Mouse (Mus musculus): ENCODE measurements around the gene Naa38.

Gene Naa38

GRCm38 (mm10) chr11:69430631-69431030 is 35.3 kb downstream of the Naa38 start:
- no peak for DNase-seq (ENCODE audit: low spot score in 2 of 2)

- DNase-seq (ENCODE audit: low spot score in 2 of 2), result peak in 1 of 2 experiments; percentile 80
These were observed 36.7 kb downstream of the Naa38 start for GRCm38 (mm10) chr11:69431829-69432639.

GRCm38 (mm10) chr11:69432640-69432982 is 37.3 kb downstream of the Naa38 start:
- DNase-seq (ENCODE audit: low spot score in 2 of 2), result no peak

- no peak for DNase-seq (ENCODE audit: low spot score in 2 of 2)
These were observed 37.9 kb downstream of the Naa38 start for GRCm38 (mm10) chr11:69433189-69433588.

- DNase-seq (ENCODE audit: low spot score in 2 of 2), result no peak
These were observed 42.0 kb downstream of the Naa38 start for GRCm38 (mm10) chr11:69437291-69437690.

- DNase-seq (ENCODE audit: low spot score in 2 of 2), result no peak
These were observed 48.0 kb downstream of the Naa38 start for GRCm38 (mm10) chr11:69443328-69443727.

All from left cerebral cortex, adult 9 months (tissue).